Mouse (Mus musculus) erythroblast, embryonic 14.5 days (primary cell): ENCODE measurements at regions not wholly inside any gene's neighbourhood (a gene's known extent, or its start where the extent isn't known, plus 50 kb on each side); places are given as distances from the start of the nearest gene placed in this dataset.

Source experiments
- GATA1 ChIP-seq: IDR thresholded peaks from 2 replicates; pipeline ENCODE4 v1.6.1; 2012; ENCODE audit warnings: low read length, inconsistent platforms, mixed read lengths
- TAL1 ChIP-seq: IDR thresholded peaks from 3 replicates; pipeline ENCODE4 v1.6.1; 2012; ENCODE audit warnings: low read length, inconsistent platforms, mixed read lengths

GRCm38 (mm10) chr10:117435734-117436121 lies 55.9 kb upstream of the Cpsf6 start:
- no peak for TF ChIP-seq GATA1
- no peak for TF ChIP-seq TAL1
